Mouse (Mus musculus) adipocyte (in vitro differentiated cells): Measurements from ENCODE around the gene Tnc.
"Not testable (repeated sequence)": the region's sequence is repeated elsewhere in the genome, so short reads cannot be mapped to it uniquely, and the experiment has no call there.

Source experiments
- DNase-seq: peaks from one replicate; pipeline ENCODE4 v3.0.0-alpha.2; 2016; ENCODE audit warnings: low spot score

Tnc gene

DNA sequence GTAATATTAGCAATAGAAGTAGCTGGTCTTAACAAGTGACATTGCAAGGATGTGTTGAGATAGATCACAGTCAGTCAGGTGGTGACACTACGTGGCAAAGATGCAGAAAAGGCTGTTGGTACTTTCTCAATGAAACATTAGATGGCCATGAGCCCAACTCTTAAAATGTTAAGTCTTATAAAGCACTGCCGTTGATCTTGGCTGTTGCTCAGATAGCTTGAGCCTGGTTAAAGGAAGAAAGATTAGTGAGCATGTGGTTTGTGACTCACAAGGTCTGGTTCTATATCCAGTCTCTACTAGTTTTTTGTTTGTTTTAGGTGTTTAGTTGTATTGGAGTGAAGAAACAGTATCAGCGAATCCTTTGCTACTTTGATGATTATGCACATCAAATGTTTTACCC lies 76.9 kb downstream of the Tnc start:
- DNase-seq: no peak

DNA sequence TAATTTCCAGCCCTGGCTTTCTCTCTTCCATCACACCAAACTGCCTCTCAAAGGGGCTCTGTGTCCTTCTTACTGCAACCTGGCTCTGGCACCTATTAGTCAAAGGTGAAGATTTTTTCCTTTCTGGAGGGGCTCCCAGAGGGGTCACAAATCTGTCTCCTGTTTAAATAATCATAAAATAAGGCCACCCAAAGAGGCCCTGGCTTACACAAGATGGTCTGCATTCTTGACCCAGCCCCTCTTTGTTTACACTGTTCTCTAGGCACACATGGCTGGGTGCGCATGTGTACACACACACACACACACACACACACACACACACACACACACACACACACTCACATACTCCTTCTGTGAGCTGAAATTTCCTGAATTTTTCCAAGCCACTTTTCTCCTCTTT lies 83.4 kb downstream of the Tnc start:
- DNase-seq: no peak

DNA sequence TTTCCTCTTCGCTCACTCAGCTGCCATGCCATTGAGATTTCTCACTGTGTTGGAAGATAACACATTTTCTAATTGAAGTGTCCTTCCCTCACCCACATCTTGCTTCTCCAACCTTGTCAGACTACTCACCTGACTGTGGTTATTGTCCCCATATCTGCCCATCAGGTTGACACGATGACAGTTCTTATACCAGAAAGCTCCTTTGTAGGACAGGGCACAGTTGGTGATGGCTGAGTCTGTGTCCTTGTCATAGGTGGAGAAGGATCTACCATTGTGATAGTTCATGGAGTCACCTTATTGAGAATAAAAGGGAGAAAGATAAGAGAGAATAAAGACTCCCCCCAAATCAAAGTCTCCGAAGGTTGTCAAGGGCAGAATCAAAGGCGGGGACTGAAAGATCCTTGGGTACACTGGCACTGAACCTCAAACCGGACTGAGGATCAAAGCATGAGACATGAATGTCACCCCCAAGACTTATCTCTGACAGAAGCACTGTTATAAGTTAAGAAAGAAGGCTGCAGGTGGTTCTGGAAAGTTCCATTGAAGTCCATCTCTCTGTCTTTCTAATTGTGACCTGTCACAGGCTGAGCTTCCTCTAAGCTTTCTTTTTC lies 84.9 kb downstream of the Tnc start:
- no peak for DNase-seq

DNA sequence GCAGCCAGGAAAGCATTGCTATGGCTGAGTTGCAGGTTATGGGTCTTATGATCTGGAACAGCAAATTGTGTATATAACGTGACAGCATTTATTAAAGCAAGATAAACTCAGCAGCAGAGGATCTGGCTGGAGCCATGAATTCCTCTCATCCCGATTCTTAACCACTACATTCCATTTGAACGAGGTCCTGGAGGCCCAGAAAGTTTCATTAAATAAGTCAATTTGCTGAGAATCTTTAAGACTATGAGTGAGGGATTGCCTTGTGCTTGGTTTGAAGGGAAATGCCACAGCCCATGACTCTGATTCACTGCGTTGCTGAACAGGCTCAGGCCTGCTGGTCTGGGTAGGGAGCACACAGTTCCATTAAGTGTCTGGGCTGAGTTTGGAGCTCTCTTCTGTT lies 88.2 kb downstream of the Tnc start:
- DNase-seq: no peak

DNA sequence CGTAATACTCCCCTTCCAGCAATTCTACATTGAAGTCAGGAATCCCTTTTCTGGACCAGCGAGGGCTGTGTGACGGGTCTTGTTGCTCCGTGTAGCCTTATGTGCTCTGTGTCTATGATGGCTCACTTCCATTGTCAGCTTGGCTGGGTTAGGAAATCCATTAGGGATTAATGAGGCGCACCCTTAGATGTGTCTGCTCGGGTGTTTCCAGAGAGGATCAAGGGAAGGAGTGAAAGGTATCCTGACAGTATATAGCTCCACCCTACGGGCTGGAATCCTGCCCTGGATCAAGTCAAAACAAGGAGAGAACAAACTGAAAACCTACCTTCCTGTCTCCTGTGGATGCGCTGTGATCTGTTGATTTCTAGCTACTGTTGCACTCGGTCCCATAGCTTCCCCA lies 96.8 kb downstream of the Tnc start:
- DNase-seq: no peak

DNA sequence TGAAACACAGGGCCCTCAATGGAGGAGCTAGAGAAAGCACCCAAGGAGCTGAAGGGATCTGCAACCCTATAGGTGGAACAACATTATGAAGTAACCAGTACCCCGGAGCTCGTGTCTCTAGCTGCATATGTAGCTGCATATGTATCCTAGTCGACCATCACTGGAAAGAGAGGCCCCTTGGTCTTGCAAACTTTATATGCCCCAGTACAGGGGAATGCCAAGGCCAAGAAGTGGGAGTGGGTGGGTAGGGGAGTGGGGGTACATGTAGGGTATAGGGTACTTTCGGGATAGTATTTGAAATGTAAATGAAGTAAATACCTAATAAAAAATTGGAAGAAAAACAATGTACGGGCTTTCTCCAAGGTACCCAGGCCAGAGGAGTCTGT lies 98.1 kb downstream of the Tnc start:
- DNase-seq: not testable (repeated sequence)

DNA sequence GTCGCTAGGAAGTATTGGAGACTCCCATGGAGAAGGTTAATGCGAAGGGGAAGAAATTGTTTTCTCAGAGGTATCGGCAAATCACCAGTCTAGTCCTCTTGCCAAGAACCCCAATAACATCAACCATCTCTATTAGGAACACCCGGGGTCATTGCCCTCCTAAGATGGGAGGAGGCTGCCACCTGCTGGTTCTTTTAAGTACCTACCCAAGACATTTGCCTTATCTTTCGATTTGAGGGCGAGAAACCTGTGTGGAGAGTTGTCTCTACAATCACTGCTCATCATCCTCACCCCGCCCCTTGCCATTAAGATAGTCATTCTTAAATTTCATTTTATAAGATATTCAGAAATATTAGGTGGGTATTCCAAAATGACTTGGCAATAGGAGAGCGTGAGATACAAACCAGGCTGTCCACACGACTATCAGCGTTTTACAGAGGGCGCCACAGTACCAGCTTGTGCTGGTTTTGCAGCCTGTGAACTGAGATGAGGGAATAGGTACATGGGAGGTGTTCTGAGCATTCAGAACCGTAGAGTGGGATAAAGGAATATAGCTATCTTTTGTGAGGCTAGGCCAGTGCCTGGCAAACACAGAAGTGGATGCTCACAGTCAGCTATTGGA lies 98.6 kb downstream of the Tnc start:
- peak; percentile 72 for DNase-seq

DNA sequence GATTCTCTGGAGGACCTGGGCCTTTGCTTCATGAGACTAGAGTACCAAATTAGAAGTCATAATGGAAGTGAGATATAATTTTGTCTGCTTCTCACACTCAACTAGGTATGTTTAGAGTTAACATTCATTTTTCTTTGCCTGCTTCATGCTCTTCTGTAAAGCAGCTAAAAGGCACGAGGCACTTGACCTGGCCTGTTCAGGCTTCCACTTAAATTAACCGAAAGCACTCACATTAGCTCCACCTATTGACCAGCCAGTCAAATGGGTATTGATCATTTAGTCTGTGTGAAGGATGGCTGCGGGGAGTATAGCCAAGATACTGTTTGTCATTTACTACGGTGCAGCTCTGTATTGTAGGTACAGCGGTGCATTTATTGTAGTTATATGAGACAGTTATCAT lies 103.0 kb downstream of the Tnc start:
- DNase-seq: no peak

DNA sequence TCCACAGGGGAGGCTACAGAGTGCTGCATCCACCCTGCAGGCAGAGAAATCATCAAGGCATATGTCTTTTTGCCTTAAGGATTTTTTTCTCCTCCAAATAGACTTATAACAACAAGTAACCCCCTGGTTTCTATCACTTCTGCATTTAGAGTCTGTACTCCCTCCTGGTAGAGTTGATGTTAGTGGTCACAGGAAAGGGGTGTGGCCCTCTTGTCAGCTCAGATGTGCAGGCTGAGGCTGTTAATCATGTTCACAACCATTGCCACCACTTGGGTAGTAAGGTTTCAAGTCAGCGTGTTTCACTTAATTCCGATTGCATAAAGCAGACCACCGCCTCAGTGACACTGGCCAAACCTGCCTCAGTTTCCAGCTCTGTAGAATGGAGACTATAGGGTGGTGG lies 103.9 kb downstream of the Tnc start:
- no peak for DNase-seq

DNA sequence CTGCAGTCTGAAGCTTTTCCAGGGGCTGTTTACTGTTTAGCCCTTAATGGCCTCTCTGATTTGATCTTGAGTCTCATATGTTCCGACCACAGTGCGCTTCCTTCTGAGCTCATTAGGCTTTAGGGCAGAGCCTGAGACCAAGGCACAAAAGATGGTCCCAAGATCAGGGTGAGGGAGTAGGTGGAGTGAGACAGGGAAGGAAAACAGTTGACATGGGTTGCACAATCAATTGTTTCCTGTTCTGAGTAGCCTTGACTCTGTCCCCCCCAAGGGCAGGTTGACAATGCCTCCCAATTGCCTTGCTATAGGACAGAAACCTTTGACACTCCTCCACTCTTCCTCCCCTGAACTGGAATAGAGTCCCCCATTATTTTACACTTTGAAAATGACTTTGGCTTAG lies 105.4 kb downstream of the Tnc start:
- no peak for DNase-seq

DNA sequence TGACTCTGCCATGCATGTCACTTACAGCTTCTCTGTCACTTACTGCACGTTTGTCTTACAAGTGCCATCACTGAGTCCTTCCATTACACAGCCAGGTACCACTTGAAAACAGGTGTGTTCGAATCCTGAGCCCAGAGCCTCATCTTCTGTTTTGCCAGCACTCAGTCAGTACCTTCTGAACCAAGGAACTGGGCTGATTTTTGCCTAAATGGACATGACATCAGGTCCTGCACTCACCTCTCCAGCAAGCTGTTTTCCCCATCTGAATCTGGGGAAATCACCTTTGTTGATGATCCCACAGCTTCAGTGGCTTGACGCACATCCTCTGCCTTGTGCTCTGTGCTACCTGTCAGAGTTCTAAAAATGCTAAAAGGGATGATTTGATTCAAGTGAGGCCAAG lies 107.4 kb downstream of the Tnc start:
- DNase-seq: no peak

DNA sequence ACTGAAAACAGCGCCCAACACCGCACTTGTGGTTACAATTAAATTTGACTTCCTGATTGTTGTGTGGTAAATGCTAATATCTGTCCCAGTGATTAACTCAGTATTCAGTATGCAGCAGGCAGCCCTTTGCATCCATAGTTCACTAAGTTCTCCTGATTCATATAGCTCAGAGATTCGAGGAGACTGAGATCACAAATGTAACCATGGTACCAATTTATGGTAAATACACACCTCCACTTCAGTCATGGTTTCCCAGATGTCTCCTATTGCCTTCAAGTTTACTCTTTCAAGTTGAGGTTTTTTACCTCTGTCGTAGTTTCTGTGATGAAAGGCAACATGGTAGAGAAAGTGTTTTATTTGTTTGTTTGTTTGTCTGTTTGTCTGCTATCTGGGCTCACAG lies 110.9 kb downstream of the Tnc start:
- no peak for DNase-seq

DNA sequence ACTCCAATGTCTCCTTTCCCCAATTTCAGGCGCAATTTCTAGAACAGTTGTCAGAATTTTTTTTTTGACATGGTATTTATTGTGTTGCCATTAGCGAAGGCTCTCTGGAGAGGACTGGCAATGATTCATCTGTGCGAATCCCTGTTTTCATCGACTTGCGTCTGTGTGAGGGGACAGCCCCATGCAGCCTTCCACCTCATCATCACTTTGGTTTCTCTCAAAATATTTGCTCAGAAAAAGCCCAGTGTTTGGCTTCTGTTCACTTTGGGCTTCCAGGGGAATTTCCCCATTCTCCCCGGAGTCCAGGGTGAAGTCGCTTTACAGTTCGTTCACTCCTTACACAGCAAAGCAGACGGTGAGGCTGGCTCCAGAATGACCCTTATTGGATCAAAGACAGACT lies 111.5 kb downstream of the Tnc start:
- no peak for DNase-seq

DNA sequence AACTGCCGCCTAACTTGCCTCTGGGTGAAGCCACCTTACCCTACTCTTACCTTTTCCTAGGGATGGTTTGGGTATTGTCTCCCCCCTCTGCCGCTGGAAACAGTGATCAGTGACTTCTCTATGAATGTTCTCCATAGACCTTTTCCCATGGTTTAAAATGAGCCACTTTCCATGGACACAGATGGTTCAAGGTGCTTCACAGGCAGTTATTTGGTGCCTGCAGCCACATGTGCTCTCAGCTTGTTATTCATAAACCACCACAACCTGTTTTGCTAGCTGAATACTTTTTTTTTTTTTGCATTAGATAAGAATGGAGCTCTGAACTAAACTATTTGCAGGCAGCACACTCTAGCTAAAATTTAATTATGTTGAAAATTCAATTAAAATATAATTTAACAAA lies 116.0 kb downstream of the Tnc start:
- DNase-seq: no peak

DNA sequence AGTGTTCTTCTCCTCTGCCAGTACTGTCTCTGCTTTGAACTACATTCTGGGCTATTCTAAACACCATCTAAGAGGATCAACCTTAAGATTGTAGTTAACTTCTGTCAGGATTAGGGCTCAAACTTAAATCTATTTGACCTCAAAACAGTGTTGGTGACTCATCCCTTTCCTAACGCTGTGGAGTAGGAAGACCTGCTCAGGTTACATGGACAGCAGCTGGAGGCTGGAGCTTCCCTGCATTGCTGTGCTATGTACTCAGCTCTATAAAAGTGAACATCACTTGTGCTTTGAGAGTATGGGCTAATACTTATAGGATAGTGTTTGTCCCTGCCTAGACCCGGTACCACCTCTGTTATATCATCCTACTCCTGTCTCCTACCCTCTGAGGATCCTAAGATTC lies 117.3 kb downstream of the Tnc start:
- DNase-seq: no peak

DNA sequence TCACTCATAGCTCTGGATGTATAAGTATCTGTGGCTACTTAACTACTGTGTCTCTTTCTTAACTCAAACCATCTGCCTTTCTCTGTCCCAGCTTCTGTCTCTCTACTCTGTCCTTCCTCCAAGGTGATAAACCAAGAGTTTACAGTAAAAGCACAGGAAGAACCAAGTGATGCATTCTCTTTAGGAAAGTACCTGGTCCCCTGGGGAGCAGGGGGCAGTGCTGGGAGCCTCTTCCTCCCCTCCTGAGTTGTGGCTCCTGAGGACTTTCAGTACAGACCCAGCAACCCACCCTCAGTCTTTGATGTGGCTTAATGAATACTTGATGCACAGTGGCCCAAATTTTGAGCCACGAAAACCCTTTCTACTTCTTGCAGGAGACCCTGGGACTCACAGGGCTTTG lies 118.6 kb downstream of the Tnc start:
- no peak for DNase-seq

DNA sequence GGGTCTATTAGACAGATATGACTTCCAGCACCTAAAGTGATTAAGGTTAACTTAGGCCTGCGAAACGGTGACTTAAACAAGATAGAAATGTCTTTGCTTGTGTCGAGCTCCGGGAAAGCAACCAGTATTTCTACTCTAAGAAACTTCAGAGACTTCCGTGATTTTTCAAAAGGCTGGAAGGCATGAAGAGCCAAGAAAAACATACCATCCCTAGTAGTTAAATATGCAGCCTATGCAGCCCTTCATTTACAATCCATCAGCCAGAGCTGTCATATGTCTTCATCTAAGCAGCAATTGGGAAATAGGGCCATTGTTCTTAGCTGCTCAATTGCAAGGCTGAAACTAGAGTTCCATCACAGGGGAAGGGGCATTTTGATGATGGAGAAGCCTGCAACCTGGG lies 129.6 kb downstream of the Tnc start:
- DNase-seq: no peak

DNA sequence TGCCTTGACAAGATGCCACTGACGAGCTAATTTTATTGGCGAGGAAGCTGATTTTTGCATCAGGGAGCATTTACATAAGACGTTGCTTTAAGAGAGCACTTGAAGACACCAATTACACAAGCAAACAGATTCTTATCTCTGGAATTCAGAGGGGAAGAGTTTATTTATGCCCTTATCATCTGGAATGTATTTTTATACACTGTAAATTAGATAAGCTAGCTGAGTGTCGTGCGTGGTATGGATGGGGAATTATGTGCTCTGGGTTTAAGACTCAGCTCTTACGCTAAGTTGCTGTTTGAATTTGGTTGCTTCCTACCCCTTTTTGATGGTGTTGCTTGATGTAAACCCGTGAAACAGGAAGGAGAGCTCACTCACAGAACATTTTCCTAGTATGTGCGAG lies 130.1 kb downstream of the Tnc start:
- DNase-seq: no peak

DNA sequence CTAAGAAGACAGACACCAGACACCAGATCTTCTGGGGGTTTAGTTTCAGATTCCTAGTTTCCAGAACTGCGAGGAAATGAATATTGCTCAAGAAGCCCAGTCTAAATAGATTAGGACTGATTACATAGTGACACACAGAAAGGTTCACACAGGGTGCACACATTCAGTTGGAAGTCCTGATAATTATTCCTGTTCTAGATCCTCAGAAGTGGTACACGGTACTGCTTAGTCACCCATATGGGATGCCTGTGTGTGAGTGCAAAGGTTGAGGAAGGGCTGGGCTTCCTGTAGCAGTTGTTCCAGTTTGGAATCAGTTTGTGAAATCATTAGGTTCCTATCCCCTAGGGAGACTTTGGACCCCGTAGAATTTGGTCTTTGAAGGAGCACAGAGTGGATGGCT lies 130.5 kb downstream of the Tnc start:
- DNase-seq: no peak
